Mouse (Mus musculus) embryonic fibroblast, embryonic 13.5 days (primary cell): ENCODE results near the gene Vmac. TPM values are rescaled to one million over a fixed set of nuclear protein-coding genes. Genes with fewer than 3 reads are reported as not detected.

Source experiments
- H3K27ac ChIP-seq: 2 replicates; pipeline ENCODE4 v1.5.1; 2012; ENCODE audit warnings: low read length, control low read depth, inconsistent platforms; ENCODE audit not compliant: insufficient read depth
- H3K4me1 ChIP-seq: 2 replicates; pipeline ENCODE4 v1.6.1; 2011; ENCODE audit warnings: low read length; ENCODE audit not compliant: control insufficient read depth, insufficient read depth
- H3K4me3 ChIP-seq: 2 replicates; pipeline ENCODE4 v1.5.1; 2011; ENCODE audit warnings: mild to moderate bottlenecking, control low read depth, low read length; ENCODE audit not compliant: insufficient read depth
- CTCF ChIP-seq: IDR thresholded peaks from 2 replicates; pipeline ENCODE4 v1.5.1; 2011; ENCODE audit warnings: mild to moderate bottlenecking, control low read depth, low read length, moderate library complexity, borderline replicate concordance; ENCODE audit not compliant: insufficient read depth
- POLR2A ChIP-seq: IDR thresholded peaks from 2 replicates; pipeline ENCODE4 v1.6.1; 2011; ENCODE audit warnings: low read depth, mild to moderate bottlenecking, control low read depth, low read length, moderate library complexity
- polyA plus RNA-seq: library from polyadenylated mRNA; stranded (reverse); fragments of >200 nt; gene quantifications from 2 replicates; pipeline ENCODE4 v1.2.4, GENCODE M21; 2011; ENCODE audit warnings: low read depth; ENCODE audit not compliant: missing spikeins, insufficient read length

The Vmac gene
- polyA plus RNA-seq, 1 experiment, result 15.1 TPM

DNA sequence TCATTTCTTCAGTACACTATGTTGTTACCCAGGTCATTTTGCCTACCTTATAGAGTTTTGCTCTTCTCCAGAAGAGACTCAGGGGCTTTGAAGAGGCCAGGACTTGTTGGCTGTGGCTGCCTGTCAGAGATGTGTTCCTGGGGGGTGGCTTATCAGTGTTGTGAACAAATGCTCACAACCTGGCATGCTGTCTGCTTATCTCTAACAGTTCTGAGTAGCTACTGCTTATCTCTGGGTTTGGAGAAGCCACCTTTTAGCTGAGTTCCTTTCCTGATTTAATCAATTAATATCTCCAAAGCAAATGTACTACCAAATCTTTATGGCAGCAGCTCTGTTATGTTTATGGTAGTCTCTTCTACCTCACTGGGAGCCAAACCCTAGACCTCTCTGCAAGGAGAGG lies 29.8 kb downstream of the Vmac start:
- Histone ChIP-seq H3K4me3 (no peak overlapping the region), H3K4me1 (0 out of 2 replicates have a peak, but pooled peaks cover 3% of the 10 kb centered on the region), H3K27ac (no peak overlapping the region)
- no peak for TF ChIP-seq CTCF
- TF ChIP-seq POLR2A, result no peak

DNA sequence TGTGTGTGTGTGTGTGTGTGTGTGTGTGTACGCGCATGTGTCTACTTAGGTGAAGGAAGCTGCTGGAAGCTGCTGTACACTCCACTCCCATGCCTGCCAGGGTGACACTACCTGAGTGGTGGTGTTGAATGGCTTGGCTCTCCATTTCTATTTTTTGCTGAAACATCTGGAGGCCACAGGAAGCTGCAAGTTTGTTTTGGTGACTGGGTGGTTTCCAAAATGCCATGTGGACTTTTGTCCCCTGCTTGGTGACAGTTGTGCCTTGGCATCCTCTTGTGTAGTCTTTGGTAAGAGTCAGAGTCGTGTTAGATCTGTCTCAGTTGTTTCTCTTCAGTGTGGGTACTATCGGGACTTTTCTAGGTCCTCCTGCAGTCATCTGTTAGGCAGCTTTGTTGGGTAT lies 31.0 kb downstream of the Vmac start:
- no peak for TF ChIP-seq CTCF
- no peak for TF ChIP-seq POLR2A
- Histone ChIP-seq H3K4me3 (no peak overlapping the region), H3K27ac (no peak overlapping the region), H3K4me1 (no peaks in the 10 kb centered on the region)

DNA sequence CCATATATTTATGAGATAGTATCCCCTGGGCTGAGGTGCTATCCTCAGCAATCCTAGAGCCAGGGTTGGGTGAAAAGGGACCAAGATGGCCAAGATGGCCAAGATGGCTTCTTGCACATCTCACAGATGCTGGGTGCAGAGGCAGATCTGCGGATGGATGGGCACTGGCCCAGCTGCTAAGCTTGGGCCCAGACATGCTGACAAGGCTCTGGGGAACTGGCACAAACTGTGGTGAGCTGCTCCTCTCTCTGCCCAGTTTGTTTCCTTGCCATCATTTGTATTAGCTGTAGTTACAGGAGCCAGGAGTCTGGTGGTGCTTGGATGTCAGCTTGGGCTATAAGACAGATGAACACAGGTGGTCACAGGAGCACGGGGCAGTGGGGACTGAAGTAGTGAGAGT lies 33.2 kb downstream of the Vmac start:
- no peak overlapping the region for H3K4me3 ChIP-seq
- no peaks in the 10 kb centered on the region for H3K4me1 ChIP-seq
- no peak for TF ChIP-seq CTCF
- TF ChIP-seq POLR2A, result no peak
- H3K27ac ChIP-seq, result no peak overlapping the region

DNA sequence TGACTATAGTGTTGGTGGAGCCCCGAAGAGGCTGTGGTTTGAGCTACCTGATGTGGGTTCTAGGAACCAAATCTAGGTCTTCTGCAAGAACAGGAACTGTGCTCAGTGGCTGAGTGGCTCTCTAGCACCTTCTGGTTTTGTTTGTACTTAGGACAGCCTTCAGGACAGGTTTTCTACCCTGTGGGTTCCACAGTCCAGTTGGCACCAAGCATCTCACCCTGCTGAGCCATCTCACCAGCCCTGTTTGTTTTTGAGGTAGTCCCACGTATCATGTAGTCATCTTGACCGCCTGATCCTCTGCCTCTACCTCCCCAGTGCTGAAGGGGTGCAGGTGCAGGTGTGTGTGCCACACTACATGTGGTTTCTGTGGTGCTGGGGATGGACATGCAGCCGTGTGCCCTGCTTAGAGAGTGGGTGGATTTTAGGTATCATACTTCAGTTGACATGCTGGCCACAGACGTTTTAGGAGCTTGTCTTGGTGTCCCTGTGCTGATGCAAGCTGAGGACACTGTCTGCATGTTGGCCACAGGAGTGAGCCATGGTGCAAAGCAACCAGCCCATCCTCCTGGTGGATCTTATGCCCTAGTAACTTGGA lies 34.2 kb downstream of the Vmac start:
- no peak overlapping the region for H3K4me3 ChIP-seq
- TF ChIP-seq CTCF, result no peak
- no peak for TF ChIP-seq POLR2A
- no peak overlapping the region for H3K27ac ChIP-seq
- H3K4me1 ChIP-seq, result no peaks in the 10 kb centered on the region

DNA sequence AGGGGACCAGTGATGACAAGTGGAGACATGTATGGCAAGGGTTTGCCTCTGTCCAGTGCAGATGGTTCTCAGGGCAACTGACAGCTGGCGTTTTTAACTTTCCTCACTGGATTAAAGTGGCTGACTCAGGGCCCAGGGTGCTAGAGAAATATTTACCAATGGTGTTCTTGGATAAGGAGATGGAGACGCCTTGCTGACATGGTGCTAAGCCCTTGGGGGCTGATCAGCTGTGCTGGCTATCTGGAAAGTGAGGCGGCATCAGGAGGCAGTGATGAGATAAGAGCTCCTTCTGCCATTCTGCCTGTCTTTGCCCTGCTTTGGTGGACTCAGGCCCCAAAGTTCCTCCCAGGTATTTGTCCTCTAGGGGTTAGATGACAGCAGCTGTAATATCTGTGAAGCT lies 34.9 kb downstream of the Vmac start:
- Histone ChIP-seq H3K4me3 (no peak overlapping the region), H3K27ac (no peak overlapping the region), H3K4me1 (no peaks in the 10 kb centered on the region)
- TF ChIP-seq POLR2A (no peak), CTCF (no peak)

DNA sequence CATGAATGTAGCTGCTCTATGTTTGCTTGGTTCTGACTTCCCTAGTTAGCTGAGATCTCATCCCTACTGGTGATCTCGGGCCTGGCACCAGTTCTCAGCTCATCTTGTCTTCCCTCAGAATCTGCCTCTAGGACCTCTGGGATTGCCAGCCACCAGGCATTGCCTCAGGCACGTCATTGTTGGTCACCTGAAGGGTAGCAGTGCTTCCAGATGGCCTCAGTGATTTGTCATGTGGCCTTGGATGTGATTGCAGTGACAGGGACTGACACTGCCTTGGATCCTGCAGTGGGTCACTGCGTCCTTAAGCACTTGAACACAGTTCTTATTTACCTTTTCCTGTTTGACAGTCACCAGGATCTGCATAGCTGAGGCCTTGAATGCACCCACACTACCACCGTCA lies 36.0 kb downstream of the Vmac start:
- Histone ChIP-seq H3K4me1 (no peaks in the 10 kb centered on the region), H3K4me3 (no peak overlapping the region), H3K27ac (no peak overlapping the region)
- TF ChIP-seq POLR2A, result no peak
- no peak for TF ChIP-seq CTCF

DNA sequence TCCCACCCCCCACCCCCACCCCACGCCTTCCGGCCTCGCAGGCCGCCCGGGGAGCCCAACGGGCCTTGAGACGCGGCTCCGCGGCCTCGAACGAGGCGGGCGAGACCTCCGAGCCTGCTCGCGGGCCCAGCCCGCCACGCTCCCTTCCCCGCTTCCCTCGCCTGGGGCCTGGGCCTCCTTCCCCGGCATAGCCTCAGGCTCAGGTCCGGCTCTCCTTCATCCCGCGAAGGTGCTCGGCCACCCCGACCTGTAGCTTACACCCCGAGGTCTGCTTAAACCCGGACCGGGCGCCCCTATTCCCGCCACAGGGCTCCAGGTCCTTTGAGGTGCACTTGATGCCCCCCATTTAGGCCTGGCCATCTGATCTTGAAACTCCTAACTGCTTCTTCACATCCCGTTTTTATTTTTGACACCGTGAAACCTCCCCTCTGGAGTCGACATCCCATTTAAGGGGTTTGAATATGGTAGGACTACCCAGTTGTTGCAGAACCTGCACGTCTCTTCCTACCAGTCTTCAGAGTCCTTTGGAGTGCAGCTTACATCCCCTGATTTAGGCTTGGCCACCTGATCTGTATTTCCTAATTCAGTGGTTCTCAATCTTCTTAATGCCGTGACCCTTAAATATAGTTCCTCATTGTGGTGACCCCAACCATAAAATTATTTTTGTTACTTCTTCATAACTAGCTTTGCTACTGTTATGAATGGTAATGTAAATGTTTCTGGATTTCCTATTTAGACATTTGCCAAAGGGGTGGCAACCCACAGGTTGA lies 44.0 kb downstream of the Vmac start:
- Histone ChIP-seq H3K27ac (0 out of 2 replicates have a peak overlapping the region, but pooled peaks have one; percentile 23), H3K4me3 (peak overlapping the region; percentile 93), H3K4me1 (peaks cover 8% of the 10 kb centered on the region; the same call in 1 of the 2 replicates)
- TF ChIP-seq POLR2A (no peak), CTCF (no peak)

DNA sequence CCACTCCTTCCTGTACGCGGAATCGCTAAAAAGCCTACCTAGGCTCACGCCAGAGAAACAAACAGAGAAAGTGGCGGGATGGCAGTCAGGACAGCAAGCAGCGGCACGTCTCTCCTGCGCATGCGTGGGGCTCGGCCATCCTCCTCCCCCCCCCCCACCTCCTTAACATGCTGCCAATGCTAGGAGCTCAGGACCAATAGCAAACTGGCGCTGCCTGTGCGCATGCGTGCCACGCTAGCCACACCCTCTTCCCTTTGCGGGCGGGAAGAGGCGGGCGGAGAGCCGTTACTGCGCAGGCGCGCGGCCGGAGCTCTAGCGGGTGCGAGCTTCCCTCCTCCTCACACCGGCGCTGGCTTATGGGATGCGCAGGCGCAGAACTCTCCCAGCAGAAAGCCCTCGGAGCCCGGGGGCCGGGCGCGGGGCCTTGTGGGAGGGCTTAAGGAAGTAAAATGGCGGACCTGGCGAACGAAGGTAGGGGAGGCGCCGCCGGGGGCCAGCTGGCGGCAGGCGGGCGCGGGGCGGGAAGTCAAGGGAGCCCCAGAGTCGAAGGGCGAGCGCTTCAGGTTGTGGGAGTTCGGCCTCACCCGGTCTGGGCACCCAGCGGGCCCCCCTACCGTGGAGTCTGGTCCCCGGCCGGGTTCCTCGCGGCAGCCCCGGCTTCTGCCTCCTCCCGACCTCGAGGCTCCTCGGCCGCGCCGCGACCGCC lies 44.7 kb downstream of the Vmac start, which contains the start of gene Ranbp3:
Gene Ranbp3 (plus strand): TSS at position 354 of the 706 bp plus-strand sequence.
- H3K4me3 ChIP-seq, result peak within 1 kb of the TSS; percentile 93
- peak; percentile 97 for TF ChIP-seq POLR2A
- TF ChIP-seq CTCF, result no peak

DNA sequence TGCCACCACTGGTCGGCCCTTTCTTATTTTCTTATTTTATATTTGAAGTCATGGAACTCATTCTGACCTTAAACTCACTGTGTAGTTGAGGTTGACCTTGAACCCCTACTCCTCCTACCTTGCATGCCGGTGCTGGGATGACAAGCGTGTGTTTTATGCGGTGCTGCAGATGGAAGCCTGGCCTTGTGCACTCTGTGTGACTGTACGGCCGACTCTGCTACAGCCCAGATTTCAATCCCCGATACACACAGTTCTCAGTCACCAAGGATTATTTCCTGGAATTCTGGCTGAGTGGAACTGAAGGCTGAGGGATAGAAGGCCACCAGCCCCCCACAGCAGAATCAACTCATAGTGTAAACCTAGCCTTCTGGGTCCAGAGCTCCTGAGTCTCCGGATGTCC lies 48.1 kb downstream of the Vmac start:
- no peak overlapping the region for H3K27ac ChIP-seq
- no peak overlapping the region for H3K4me3 ChIP-seq
- 0 out of 2 replicates have a peak, but pooled peaks cover 2% of the 10 kb centered on the region for H3K4me1 ChIP-seq
- TF ChIP-seq POLR2A, result no peak
- TF ChIP-seq CTCF, result no peak

More for the DNA sequence above, 44.7 kb downstream of the Vmac start, which contains the start of gene Ranbp3:
- H3K4me1 ChIP-seq, result peaks cover 8% of the 10 kb centered on the region; the same call in 1 of the 2 replicates
- H3K27ac ChIP-seq, result peak within 1 kb of the TSS; percentile 65
